Mouse (Mus musculus): Measurements from ENCODE around the gene Doxl2. TPM values are rescaled to one million over a fixed set of nuclear protein-coding genes. Genes with fewer than 3 reads are reported as not detected.

Gene Doxl2
- total RNA-seq, 4 experiments from 2014 or later = not detected

- DNase-seq (ENCODE audit: low spot score in 2 of 2) = no peak
Measured at GRCm38 (mm10) chr6:49009161-49009555, 34.4 kb downstream of the Doxl2 start.

- DNase-seq (ENCODE audit: low spot score in 2 of 2) = no peak
Measured at GRCm38 (mm10) chr6:49009665-49010064, 34.9 kb downstream of the Doxl2 start.

- DNase-seq (ENCODE audit: low spot score in 2 of 2) = no peak
Measured at GRCm38 (mm10) chr6:49011191-49011590, 36.4 kb downstream of the Doxl2 start.

GRCm38 (mm10) chr6:49013023-49013422 lies 38.3 kb downstream of the Doxl2 start:
- DNase-seq (ENCODE audit: low spot score in 2 of 2) = no peak

- DNase-seq (ENCODE audit: low spot score in 2 of 2) = no peak
Measured at GRCm38 (mm10) chr6:49013458-49013857, 38.7 kb downstream of the Doxl2 start.

GRCm38 (mm10) chr6:49017150-49017549 lies 42.4 kb downstream of the Doxl2 start:
- no peak for DNase-seq (ENCODE audit: low spot score in 2 of 2)

GRCm38 (mm10) chr6:49019341-49019740 lies 44.6 kb downstream of the Doxl2 start:
- no peak for DNase-seq (ENCODE audit: low spot score in 2 of 2)

GRCm38 (mm10) chr6:49021141-49022012 lies 46.6 kb downstream of the Doxl2 start:
- DNase-seq (ENCODE audit: low spot score in 2 of 2) = peak; percentile 15 to 35

- no peak for DNase-seq (ENCODE audit: low spot score in 2 of 2)
Measured at GRCm38 (mm10) chr6:49022384-49022783, 47.6 kb downstream of the Doxl2 start.

GRCm38 (mm10) chr6:49023315-49023714 lies 48.6 kb downstream of the Doxl2 start:
- DNase-seq (ENCODE audit: low spot score in 2 of 2) = no peak

- DNase-seq (ENCODE audit: low spot score in 2 of 2) = no peak
Measured at GRCm38 (mm10) chr6:49025290-49025689, 50.5 kb downstream of the Doxl2 start.

- no peak for DNase-seq (ENCODE audit: low spot score in 2 of 2)
Measured at GRCm38 (mm10) chr6:49026496-49026895, 51.7 kb downstream of the Doxl2 start.

GRCm38 (mm10) chr6:49028019-49028418 lies 53.3 kb downstream of the Doxl2 start:
- DNase-seq (ENCODE audit: low spot score in 2 of 2) = no peak

Other genes starting within 250 kb of the Doxl2 start
- gene Gimap1, start 235.9 kb upstream of the Doxl2 start, total RNA-seq (2022) = 1 to 10 TPM; 1.5 to 3.1 (median 2.2) TPM
- gene Gimap5, start 228.8 kb upstream of the Doxl2 start, total RNA-seq (2022) = 1 to 10 TPM in 3 of 4 experiments, under 1 TPM in 1; 0.82 to 1.5 (median 1.2) TPM
- not detected for gene Gimap3, start 204.1 kb upstream of the Doxl2 start, total RNA-seq (2022)
- gene Tmem176a, start 134.0 kb upstream of the Doxl2 start, total RNA-seq (2022) = 1 to 10 TPM; 1.3 to 4.8 (median 2.7) TPM
- 10 to 100 TPM in 1 of 4 experiments, 1 to 10 TPM in 3; 4.1 to 10.1 (median 7.2) TPM for gene Tmem176b, start 133.5 kb upstream of the Doxl2 start, total RNA-seq (2022)
- not detected for gene Aoc1, start 102.1 kb upstream of the Doxl2 start, total RNA-seq (2022)
- not detected for gene 1600015I10Rik, start 45.1 kb upstream of the Doxl2 start, total RNA-seq (2022)
- gene Svs1, start 11.9 kb downstream of the Doxl2 start, total RNA-seq (2022) = not detected
- 1 to 10 TPM; 1.1 to 3.6 (median 1.7) TPM for gene Gpnmb, start 61.6 kb downstream of the Doxl2 start, total RNA-seq (2022)
- gene Malsu1, start 98.8 kb downstream of the Doxl2 start, total RNA-seq (2022) = 10 to 100 TPM; 42.6 to 60.3 (median 52.1) TPM
- under 1 TPM; 0.10 to 0.19 (median 0.16) TPM for gene Igf2bp3, start 240.0 kb downstream of the Doxl2 start, total RNA-seq (2022)